Mouse (Mus musculus) liver, adult 2 months (tissue): ENCODE results near the gene Tuba1a. TPM values are rescaled to one million over a fixed set of nuclear protein-coding genes. Genes with fewer than 3 reads are reported as not detected.

Source experiments
- DNase-seq: peaks from one replicate; pipeline ENCODE4 v3.0.0-alpha.2; 2011; ENCODE audit warnings: low read depth, low spot score; ENCODE audit errors: extremely low read depth
- H3K27ac ChIP-seq: fragments of 200-500 bp; replicated peaks from 2 replicates; pipeline ENCODE4 v1.5.1; 2012; ENCODE audit warnings: low read depth, mild to moderate bottlenecking, control low read depth, inconsistent platforms, low read length; ENCODE audit not compliant: insufficient read depth
- H3K27me3 ChIP-seq: fragments of 200-500 bp; 2 replicates; pipeline ENCODE4 v1.6.1; 2012; ENCODE audit warnings: mild to moderate bottlenecking, moderate library complexity, low read length, inconsistent platforms; ENCODE audit not compliant: control insufficient read depth, insufficient read depth
- H3K36me3 ChIP-seq: fragments of 200-500 bp; 2 replicates; pipeline ENCODE4 v1.6.1; 2012; ENCODE audit warnings: low read length, inconsistent platforms; ENCODE audit not compliant: control insufficient read depth, insufficient read depth
- H3K4me1 ChIP-seq: fragments of 200-500 bp; 2 replicates; pipeline ENCODE4 v1.6.1; 2011; ENCODE audit warnings: low read length; ENCODE audit not compliant: control insufficient read depth, insufficient read depth
- H3K4me3 ChIP-seq: fragments of 200-500 bp; 2 replicates; pipeline ENCODE4 v1.5.1; 2011; ENCODE audit warnings: low read depth, mild to moderate bottlenecking, control low read depth, low read length, moderate library complexity; ENCODE audit not compliant: insufficient read depth
- H3K79me2 ChIP-seq: fragments of 200-500 bp; 2 replicates; pipeline ENCODE4 v1.6.1; 2012; ENCODE audit warnings: inconsistent platforms, mild to moderate bottlenecking, low read length, moderate library complexity; ENCODE audit not compliant: control insufficient read depth, insufficient read depth
- H3K9ac ChIP-seq: fragments of 200-500 bp; 2 replicates; pipeline ENCODE4 v1.6.1; 2012; ENCODE audit warnings: low read depth, mild to moderate bottlenecking, control low read depth, inconsistent platforms, low read length
- CTCF ChIP-seq: fragments of 200-500 bp; IDR thresholded peaks from 2 replicates; pipeline ENCODE4 v1.5.1; 2011; ENCODE audit warnings: low read depth, low read length, control low read depth
- POLR2A ChIP-seq: fragments of 200-500 bp; IDR thresholded peaks from 2 replicates; pipeline ENCODE4 v1.6.1; 2011; ENCODE audit warnings: low read length, control low read depth; ENCODE audit not compliant: insufficient read depth; ENCODE audit errors: extremely low read depth
- WGBS: fragments of 180-500 bp; shearing (Covaris S2); methylation state at CpG from one replicate; pipeline ENCODE4 v1.1.7; 2018; 5-methylcytosine and 5-hydroxymethylcytosine counted together
- polyA plus RNA-seq: library from polyadenylated mRNA; depleted of rRNA; stranded (reverse); fragments of >200 nt; gene quantifications from 2 replicates; pipeline ENCODE4 v1.2.3, GENCODE M21; 2012
- total RNA-seq: library from RNA; depleted of rRNA; stranded (reverse); fragments of >200 nt; gene quantifications from 2 replicates; pipeline ENCODE4 v1.2.3, GENCODE M21; 2014

Gene Tuba1a
- total and polyA plus RNA-seq, 2 experiments: 8.4 to 13.7 TPM

GRCm38 (mm10) chr15:98959531-98959930 is 6.0 kb upstream of the Tuba1a start:
- WGBS: 77% methylated on average over 3 of the region's 3 CpGs
- H3K9ac ChIP-seq: no peak overlapping the region
- no peaks in the 10 kb centered on the region for H3K4me1 ChIP-seq
- H3K36me3 ChIP-seq: no peaks in the 10 kb centered on the region
- DNase-seq: no peak
- H3K79me2 ChIP-seq: no peaks in the 10 kb centered on the region
- no peak overlapping the region for H3K27ac ChIP-seq
- H3K27me3 ChIP-seq: no peaks in the 10 kb centered on the region; the same call in 1 of the 2 replicates
- TF ChIP-seq CTCF: no peak
- TF ChIP-seq POLR2A: no peak
- H3K4me3 ChIP-seq: no peak overlapping the region

GRCm38 (mm10) chr15:98958901-98959420 is 5.5 kb upstream of the Tuba1a start:
- no peak overlapping the region for H3K9ac ChIP-seq
- H3K27me3 ChIP-seq: no peaks in the 10 kb centered on the region; the same call in 1 of the 2 replicates
- H3K4me3 ChIP-seq: no peak overlapping the region
- WGBS: 96% methylated on average over 4 of the region's 4 CpGs
- DNase-seq: no peak
- no peaks in the 10 kb centered on the region for H3K4me1 ChIP-seq
- H3K79me2 ChIP-seq: no peaks in the 10 kb centered on the region
- H3K36me3 ChIP-seq: no peaks in the 10 kb centered on the region
- TF ChIP-seq CTCF: no peak
- no peak for TF ChIP-seq POLR2A
- no peak overlapping the region for H3K27ac ChIP-seq

- 87% methylated on average over 5 of the region's 5 CpGs for WGBS
- Histone ChIP-seq H3K4me3 (no peak overlapping the region), H3K27ac (no peak overlapping the region), H3K9ac (no peak overlapping the region), H3K4me1 (no peaks in the 10 kb centered on the region; the same call in 1 of the 2 replicates), H3K27me3 (no peaks in the 10 kb centered on the region; the same call in 1 of the 2 replicates), H3K79me2 (no peaks in the 10 kb centered on the region), H3K36me3 (no peaks in the 10 kb centered on the region)
- no peak for DNase-seq
- TF ChIP-seq POLR2A (no peak), CTCF (no peak)
Measured at GRCm38 (mm10) chr15:98957475-98957874, 4.0 kb upstream of the Tuba1a start.

- no peak overlapping the region for H3K27ac ChIP-seq
- H3K27me3 ChIP-seq: no peaks in the 10 kb centered on the region; the same call in 1 of the 2 replicates
- H3K4me1 ChIP-seq: no peaks in the 10 kb centered on the region; the same call in 1 of the 2 replicates
- WGBS: 96% methylated on average over 4 of the region's 4 CpGs
- H3K36me3 ChIP-seq: no peaks in the 10 kb centered on the region
- DNase-seq: no peak
- H3K9ac ChIP-seq: no peak overlapping the region
- no peak overlapping the region for H3K4me3 ChIP-seq
- TF ChIP-seq POLR2A: no peak
- no peak for TF ChIP-seq CTCF
- no peaks in the 10 kb centered on the region for H3K79me2 ChIP-seq
Measured at GRCm38 (mm10) chr15:98956000-98956399, 2.5 kb upstream of the Tuba1a start.

- H3K4me1 ChIP-seq: no peaks in the 10 kb centered on the region; the same call in 1 of the 2 replicates
- H3K27ac ChIP-seq: no peak overlapping the region
- no peak for TF ChIP-seq POLR2A
- no peak for TF ChIP-seq CTCF
- no peaks in the 10 kb centered on the region; the same call in 1 of the 2 replicates for H3K27me3 ChIP-seq
- no peak for DNase-seq
- no peak overlapping the region for H3K4me3 ChIP-seq
- 86% methylated on average over 4 of the region's 4 CpGs for WGBS
- H3K9ac ChIP-seq: no peak overlapping the region
- no peaks in the 10 kb centered on the region for H3K79me2 ChIP-seq
- H3K36me3 ChIP-seq: no peaks in the 10 kb centered on the region
Measured at GRCm38 (mm10) chr15:98955324-98955723, 1.8 kb upstream of the Tuba1a start.
